Mouse (Mus musculus): ENCODE results near the gene Parvb. TPM values are rescaled to one million over a fixed set of nuclear protein-coding genes. Genes with fewer than 3 reads are reported as not detected.
A peak's percentile ranks its signal among the peaks of the same experiment; 100 is the strongest.

Parvb gene
- polyA plus RNA-seq, 1 experiment from 2014 or later, result 6.0 TPM

DNA sequence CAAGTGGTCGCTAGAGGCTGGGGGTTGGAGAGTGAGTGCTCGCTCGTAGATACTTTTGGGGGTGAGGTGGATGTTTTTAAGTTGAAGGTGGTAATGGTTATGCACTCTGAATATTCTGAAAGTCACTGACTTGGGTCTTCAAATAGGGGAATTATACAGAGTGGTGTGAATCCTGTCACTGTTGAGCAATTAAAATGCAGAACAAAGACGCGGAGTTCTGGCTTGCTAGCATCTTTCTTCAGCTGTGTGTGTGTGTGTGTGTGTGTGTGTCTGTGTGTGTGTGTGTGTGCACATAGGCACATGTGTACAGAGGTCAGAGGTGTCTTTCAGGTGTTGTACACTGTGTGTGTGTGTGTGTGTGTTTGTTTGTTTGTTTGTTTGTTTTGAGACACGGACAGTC, 14.4 kb downstream of the Parvb start:
- H3K9ac ChIP-seq (replicated peaks), result no peak overlapping the region
- no peak overlapping the region for H3K4me2 ChIP-seq (ENCODE audit: low read depth, low read length)
- no peaks in the 10 kb centered on the region; the same call in 1 of the 2 replicates for H3K36me3 ChIP-seq (replicated peaks; ENCODE audit: insufficient read depth, low read length)
- DNase-seq, result no peak
- no peaks in the 10 kb centered on the region for H3K27me3 ChIP-seq (ENCODE audit: insufficient read depth, low read length)
- no peaks in the 10 kb centered on the region for H3K4me1 ChIP-seq (ENCODE audit: insufficient read depth)
- no peak overlapping the region for H3K4me3 ChIP-seq (ENCODE audit: low read depth, low read length)
- no peak overlapping the region for H3K27ac ChIP-seq (ENCODE audit: low read depth)
- 85% methylated on average over 6 of the region's 6 CpGs for WGBS (ENCODE audit: insufficient replicate concordance)
- ATAC-seq, result no peak
- TF ChIP-seq EP300 (IDR thresholded peaks at IDR 0.05; ENCODE audit: low read depth), result no peak
- no peak for TF ChIP-seq CTCF (IDR thresholded peaks at IDR 0.05; ENCODE audit: low read depth)
- no peaks in the 10 kb centered on the region; the same call in 1 of the 2 replicates for H3K9me3 ChIP-seq (ENCODE audit: low read length)

DNA sequence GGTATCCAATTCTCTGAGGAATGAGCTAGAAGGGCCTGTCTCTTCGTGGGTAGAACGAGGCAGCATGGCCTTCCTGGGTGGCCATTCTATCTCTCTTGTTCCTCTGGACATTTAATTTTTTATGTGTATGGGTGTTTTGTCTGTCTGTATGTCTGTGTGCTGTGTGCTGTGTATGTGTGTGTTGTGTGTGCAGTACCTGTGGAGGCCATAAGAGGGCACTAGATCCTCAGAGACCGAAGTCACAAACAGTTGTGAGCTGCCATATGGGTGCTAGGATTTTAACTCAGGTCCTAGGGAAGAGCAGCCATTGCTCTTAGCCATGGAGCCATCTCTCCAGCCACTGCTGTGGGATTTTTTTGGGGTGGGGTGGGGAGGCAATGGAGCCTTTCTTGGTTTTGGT, 15.5 kb downstream of the Parvb start:
- Histone ChIP-seq H3K27me3 (ENCODE audit: insufficient read depth, low read length) (no peaks in the 10 kb centered on the region), H3K4me1 (ENCODE audit: insufficient read depth) (no peaks in the 10 kb centered on the region), H3K4me3 (ENCODE audit: low read depth, low read length) (no peak overlapping the region), H3K4me2 (ENCODE audit: low read depth, low read length) (no peak overlapping the region), H3K9ac (replicated peaks) (no peak overlapping the region), H3K27ac (ENCODE audit: low read depth) (no peak overlapping the region), H3K36me3 (replicated peaks; ENCODE audit: insufficient read depth, low read length) (no peaks in the 10 kb centered on the region; the same call in 1 of the 2 replicates), H3K9me3 (ENCODE audit: low read length) (no peaks in the 10 kb centered on the region; the same call in 1 of the 2 replicates)
- 93% methylated on average over 3 of the region's 3 CpGs for WGBS (ENCODE audit: insufficient replicate concordance)
- DNase-seq (no peak), ATAC-seq (no peak)
- TF ChIP-seq EP300 (IDR thresholded peaks at IDR 0.05; ENCODE audit: low read depth) (no peak), CTCF (IDR thresholded peaks at IDR 0.05; ENCODE audit: low read depth) (peak; percentile 46)

- Histone ChIP-seq H3K9me3 (ENCODE audit: low read length) (no peaks in the 10 kb centered on the region; the same call in 1 of the 2 replicates), H3K27ac (ENCODE audit: low read depth) (no peak overlapping the region), H3K4me3 (ENCODE audit: low read depth, low read length) (no peak overlapping the region), H3K36me3 (replicated peaks; ENCODE audit: insufficient read depth, low read length) (no peaks in the 10 kb centered on the region; the same call in 1 of the 2 replicates), H3K4me1 (ENCODE audit: insufficient read depth) (no peaks in the 10 kb centered on the region), H3K4me2 (ENCODE audit: low read depth, low read length) (no peak overlapping the region), H3K27me3 (ENCODE audit: insufficient read depth, low read length) (no peaks in the 10 kb centered on the region), H3K9ac (replicated peaks) (no peak overlapping the region)
- WGBS (ENCODE audit: insufficient replicate concordance), result 81% methylated on average over 13 of the region's 13 CpGs
- no peak for DNase-seq
- TF ChIP-seq EP300 (IDR thresholded peaks at IDR 0.05; ENCODE audit: low read depth) (no peak), CTCF (IDR thresholded peaks at IDR 0.05; ENCODE audit: low read depth) (no peak)
- no peak for ATAC-seq
Measured at GRCm38 (mm10) chr15:84251227-84251626, 19.4 kb downstream of the Parvb start.

DNA sequence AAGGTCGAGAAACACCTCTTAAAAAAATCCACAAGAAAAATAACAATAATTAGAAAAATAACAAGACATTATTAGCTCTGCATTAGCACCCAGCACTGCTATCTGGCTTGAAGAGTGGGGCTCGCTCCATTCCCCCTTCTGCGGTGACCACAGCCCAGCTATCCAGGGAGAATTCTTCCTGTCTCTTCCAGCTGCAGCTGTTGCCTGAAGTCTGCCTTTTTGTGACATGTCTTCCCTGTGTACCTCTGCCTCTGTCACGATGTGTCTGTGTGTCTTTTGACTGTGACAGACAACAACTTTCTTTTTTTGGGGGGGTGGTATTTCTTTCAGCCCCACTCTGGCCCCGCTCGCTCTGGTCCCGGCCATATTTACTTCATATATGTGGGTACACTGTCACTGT, 20.8 kb downstream of the Parvb start:
- H3K27ac ChIP-seq (ENCODE audit: low read depth), result no peak overlapping the region
- no peaks in the 10 kb centered on the region; the same call in 1 of the 2 replicates for H3K36me3 ChIP-seq (replicated peaks; ENCODE audit: insufficient read depth, low read length)
- H3K9ac ChIP-seq (replicated peaks), result no peak overlapping the region
- H3K27me3 ChIP-seq (ENCODE audit: insufficient read depth, low read length), result no peaks in the 10 kb centered on the region
- peaks cover 5% of the 10 kb centered on the region; the same call in 1 of the 2 replicates for H3K4me1 ChIP-seq (ENCODE audit: insufficient read depth)
- H3K4me2 ChIP-seq (ENCODE audit: low read depth, low read length), result no peak overlapping the region
- TF ChIP-seq CTCF (IDR thresholded peaks at IDR 0.05; ENCODE audit: low read depth), result no peak
- TF ChIP-seq EP300 (IDR thresholded peaks at IDR 0.05; ENCODE audit: low read depth), result no peak
- DNase-seq (no peak), ATAC-seq (no peak)
- no peak overlapping the region for H3K4me3 ChIP-seq (ENCODE audit: low read depth, low read length)
- no peaks in the 10 kb centered on the region for H3K9me3 ChIP-seq (ENCODE audit: low read length)
- WGBS (ENCODE audit: insufficient replicate concordance), result 85% methylated on average over 7 of the region's 7 CpGs

DNA sequence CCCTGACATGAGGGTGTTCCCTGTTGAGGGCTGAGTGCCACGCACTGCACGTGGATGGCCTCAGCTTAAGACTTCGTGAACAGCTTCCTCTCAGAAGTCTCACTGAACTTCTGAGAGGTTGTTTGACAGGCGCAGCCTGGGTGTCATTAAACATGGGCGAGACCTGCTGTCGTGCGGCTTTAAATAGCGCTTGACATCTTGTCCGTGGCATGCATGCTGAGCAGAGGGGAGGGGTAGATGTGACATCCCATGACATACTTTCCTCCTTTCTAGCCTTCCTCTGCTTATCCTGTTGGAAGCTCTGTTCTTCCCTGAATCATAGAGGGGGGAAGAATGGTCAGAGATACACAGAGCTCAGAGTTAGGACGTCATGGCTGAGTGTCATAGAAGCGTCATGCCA, 21.9 kb downstream of the Parvb start:
- Histone ChIP-seq H3K9me3 (ENCODE audit: low read length) (no peaks in the 10 kb centered on the region), H3K27ac (ENCODE audit: low read depth) (no peak overlapping the region), H3K4me3 (ENCODE audit: low read depth, low read length) (no peak overlapping the region), H3K9ac (replicated peaks) (no peak overlapping the region), H3K4me1 (ENCODE audit: insufficient read depth) (peaks cover 5% of the 10 kb centered on the region; the same call in 1 of the 2 replicates), H3K4me2 (ENCODE audit: low read depth, low read length) (no peak overlapping the region), H3K27me3 (ENCODE audit: insufficient read depth, low read length) (no peaks in the 10 kb centered on the region), H3K36me3 (replicated peaks; ENCODE audit: insufficient read depth, low read length) (no peaks in the 10 kb centered on the region; the same call in 1 of the 2 replicates)
- no peak for TF ChIP-seq CTCF (IDR thresholded peaks at IDR 0.05; ENCODE audit: low read depth)
- no peak for TF ChIP-seq EP300 (IDR thresholded peaks at IDR 0.05; ENCODE audit: low read depth)
- WGBS (ENCODE audit: insufficient replicate concordance), result 62% methylated on average over 11 of the region's 11 CpGs
- ATAC-seq (no peak), DNase-seq (no peak)

DNA sequence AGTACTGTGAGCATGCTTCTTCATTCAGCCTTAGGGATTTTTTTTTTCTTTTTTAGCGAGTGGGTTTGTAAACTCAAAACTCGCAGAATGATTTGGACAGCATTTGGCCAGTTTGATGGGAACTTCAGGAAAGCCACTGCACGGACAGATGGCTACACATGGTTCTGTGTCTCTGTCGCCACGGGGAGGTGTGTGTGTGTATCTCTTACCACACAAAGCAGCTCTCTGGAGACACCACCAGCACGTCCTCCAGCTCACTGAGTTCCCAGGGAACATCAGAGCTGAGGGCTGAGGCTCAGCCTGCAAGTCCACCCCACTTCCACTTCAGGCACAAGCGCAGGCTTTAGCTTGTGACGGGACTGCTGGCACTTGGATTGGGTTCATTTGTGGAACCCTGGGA, 22.5 kb downstream of the Parvb start:
- Histone ChIP-seq H3K4me3 (ENCODE audit: low read depth, low read length) (no peak overlapping the region), H3K27me3 (ENCODE audit: insufficient read depth, low read length) (no peaks in the 10 kb centered on the region), H3K4me1 (ENCODE audit: insufficient read depth) (peaks cover 5% of the 10 kb centered on the region; the same call in 1 of the 2 replicates), H3K9ac (replicated peaks) (no peak overlapping the region), H3K9me3 (ENCODE audit: low read length) (no peaks in the 10 kb centered on the region), H3K27ac (ENCODE audit: low read depth) (no peak overlapping the region), H3K36me3 (replicated peaks; ENCODE audit: insufficient read depth, low read length) (no peaks in the 10 kb centered on the region), H3K4me2 (ENCODE audit: low read depth, low read length) (no peak overlapping the region)
- TF ChIP-seq CTCF (IDR thresholded peaks at IDR 0.05; ENCODE audit: low read depth) (no peak), EP300 (IDR thresholded peaks at IDR 0.05; ENCODE audit: low read depth) (no peak)
- ATAC-seq, result no peak
- no peak for DNase-seq
- WGBS (ENCODE audit: insufficient replicate concordance), result 69% methylated on average over 8 of the region's 8 CpGs
